Mouse (Mus musculus): Measurements from ENCODE around the gene Ngp. TPM values are rescaled to one million over a fixed set of nuclear protein-coding genes. Genes with fewer than 3 reads are reported as not detected.

The Ngp gene
- polyA plus RNA-seq (2017; shearing (Covaris generic)) = not detected

GRCm38 (mm10) chr9:110419511-110420112 lies at the start of gene Ngp:
Ngp (plus strand) TSS chr9:110419747.

GRCm38 (mm10) chr9:110408099-110408773 lies 11.3 kb upstream of the Ngp start, which contains the start of gene Ptpn23:
Ptpn23 (minus strand) TSS chr9:110408213.

Other genes starting within 250 kb of the Ngp start
- gene Cspg5, start 176.0 kb upstream of the Ngp start, polyA plus RNA-seq (2017; shearing (Covaris generic)) = 0.54 TPM
- gene Elp6, start 114.6 kb upstream of the Ngp start, polyA plus RNA-seq (2017; shearing (Covaris generic)) = 7.8 TPM
- gene Scap, start 86.5 kb upstream of the Ngp start, polyA plus RNA-seq (2017; shearing (Covaris generic)) = 49.6 TPM
- gene Ptpn23, start 11.5 kb upstream of the Ngp start, polyA plus RNA-seq (2017; shearing (Covaris generic)) = 6.7 TPM
- 12.0 TPM for gene Klhl18, start 56.9 kb downstream of the Ngp start, polyA plus RNA-seq (2017; shearing (Covaris generic))
- gene Kif9, start 57.2 kb downstream of the Ngp start, polyA plus RNA-seq (2017; shearing (Covaris generic)) = 0.25 TPM
- gene Setd2, start 112.8 kb downstream of the Ngp start, polyA plus RNA-seq (2017; shearing (Covaris generic)) = 37.8 TPM
- 1.8 TPM for gene Nradd, start 204.7 kb downstream of the Ngp start, polyA plus RNA-seq (2017; shearing (Covaris generic))
- 74.0 TPM for gene Nbeal2, start 234.4 kb downstream of the Ngp start, polyA plus RNA-seq (2017; shearing (Covaris generic))
- gene Ccdc12, start 236.8 kb downstream of the Ngp start, polyA plus RNA-seq (2017; shearing (Covaris generic)) = 179 TPM

Data from effector memory CD4-positive, alpha-beta T cell, adult 5 months (primary cell).